Comparison of ENCODE assay signal across 24 mouse cellular contexts in genomic region chr3:88487396-88487795, GRCm38 (mm10). TPM values are rescaled to one million over a fixed set of nuclear protein-coding genes. Genes with fewer than 3 reads are reported as not detected.
DNase-seq lines count a peak whose midpoint lies in the region; ATAC-seq and TF ChIP-seq lines count a peak whose summit lies in the region.
"Had no signal": no experiment of that assay in that cellular context is flagged by ENCODE, and none has a peak within 500 bp of the region (broad histone marks: within the 10 kb centered on the region; RNA-seq: fewer than 3 reads in every experiment).

No protein-coding gene starts in this region.

- H3K9me3 ChIP-seq in lung, postnatal 0 days (ENCODE audit: low read length) = no peaks in the 10 kb centered on the region
- H3K9me3 ChIP-seq: embryonic facial prominence, embryonic 13.5 days; embryonic facial prominence, embryonic 15.5 days; forebrain, embryonic 10.5 days; forebrain, embryonic 12.5 days had no signal

- peak; percentile 87 for DNase-seq in heart, adult 11 months
- no peak for DNase-seq in heart, postnatal 36 days
- DNase-seq in lung, postnatal 0 days (ENCODE audit: low spot score) = peak; percentile 3
- no peak for DNase-seq in lung, postnatal 14 days
- DNase-seq in spleen, adult 12 weeks (ENCODE audit: low spot score) = no peak
- DNase-seq: adrenal gland, adult 2 months; adrenal gland, postnatal 10 days; adrenal gland, postnatal 25 days; B cell, adult 2 months; cerebellum, adult 11 months; cerebellum, adult 18-20 months; cerebellum, adult 8-10 months; cerebellum, adult 9-11 months; cerebellum, postnatal 14 days; cerebellum, postnatal 36 days; embryo, embryonic 11 days had no signal

- H3K36me3 ChIP-seq in lung, postnatal 0 days (ENCODE audit: insufficient read depth, low read length) = peaks cover 31% of the 10 kb centered on the region
- H3K36me3 ChIP-seq in C2C12 (ENCODE audit: control insufficient read depth, insufficient read depth) = peaks cover 83% of the 10 kb centered on the region
- H3K36me3 ChIP-seq in myocyte (ENCODE audit: control insufficient read depth, insufficient read depth) = peaks cover 54% of the 10 kb centered on the region
- H3K36me3 ChIP-seq: forebrain, embryonic 10.5 days; forebrain, embryonic 12.5 days had no signal

- 71% methylated on average over 1 of the region's 1 CpGs for WGBS in lung, postnatal 0 days

- H3K79me2 ChIP-seq in C2C12 (ENCODE audit: control insufficient read depth, insufficient read depth) (peaks cover 91% of the 10 kb centered on the region), myocyte (ENCODE audit: control insufficient read depth, insufficient read depth) (peaks cover 56% of the 10 kb centered on the region)

- H3K27me3 ChIP-seq in lung, postnatal 0 days (replicated peaks; ENCODE audit: insufficient read depth, low read length) = 0 out of 2 replicates have a peak, but pooled peaks cover 7% of the 10 kb centered on the region
- no peaks in the 10 kb centered on the region for H3K27me3 ChIP-seq in C2C12 (ENCODE audit: control insufficient read depth, insufficient read depth, insufficient read length)
- H3K27me3 ChIP-seq in myocyte (ENCODE audit: control insufficient read depth, insufficient read depth, insufficient read length) = no peaks in the 10 kb centered on the region
- H3K27me3 ChIP-seq: embryonic facial prominence, embryonic 15.5 days had no signal

- H3ac ChIP-seq in C2C12 (ENCODE audit: control insufficient read depth, insufficient read length, low read depth) = peak overlapping the region; percentile 41
- no peak overlapping the region for H3ac ChIP-seq in myocyte (ENCODE audit: control insufficient read depth, insufficient read length)

- H3K79me3 ChIP-seq in C2C12 (ENCODE audit: low read depth) = peaks cover 48% of the 10 kb centered on the region

- no peak overlapping the region for H3K4me3 ChIP-seq in lung, postnatal 0 days (ENCODE audit: low read depth, low read length)
- H3K4me3 ChIP-seq in C2C12 (ENCODE audit: insufficient read depth, poor library complexity, severe bottlenecking) = no peak overlapping the region
- H3K4me3 ChIP-seq in myocyte = no peak overlapping the region
- H3K4me3 ChIP-seq: embryonic facial prominence, embryonic 13.5 days; embryonic facial prominence, embryonic 15.5 days; erythroblast, embryonic 14.5 days; forebrain, embryonic 10.5 days; forebrain, embryonic 12.5 days had no signal

- H3K4me1 ChIP-seq in lung, postnatal 0 days (ENCODE audit: insufficient read depth, low read depth, low read length) = peaks cover 19% of the 10 kb centered on the region; the same call in 1 of the 2 replicates

- H3K9ac ChIP-seq in lung, postnatal 0 days (replicated peaks; ENCODE audit: low read depth) = no peak overlapping the region
- H3K9ac ChIP-seq: embryonic facial prominence, embryonic 15.5 days; forebrain, embryonic 12.5 days had no signal

- no peak overlapping the region for H3K27ac ChIP-seq in lung, postnatal 0 days (ENCODE audit: low read length)
- H3K27ac ChIP-seq: forebrain, embryonic 10.5 days; forebrain, embryonic 12.5 days had no signal

- ATAC-seq in lung, postnatal 0 days = no peak
- ATAC-seq: forebrain, embryonic 14.5 days had no signal

- TF ChIP-seq EP300 in lung, postnatal 0 days (IDR thresholded peaks at IDR 0.05) = no peak

- peak; percentile 36 for TF ChIP-seq POLR2A in myocyte (IDR thresholded peaks at IDR 0.05; ENCODE audit: insufficient read length, low read depth)

- no peak overlapping the region for H3K4me2 ChIP-seq in lung, postnatal 0 days (replicated peaks; ENCODE audit: low read depth, low read length)
- H3K4me2 ChIP-seq in myocyte (ENCODE audit: low read depth) = no peak overlapping the region
- H3K4me2 ChIP-seq: embryonic facial prominence, embryonic 13.5 days; embryonic facial prominence, embryonic 15.5 days; forebrain, embryonic 12.5 days had no signal

- intact Hi-C loops in heart, postnatal 36 days (cut with DNase I) = no loop called here

- no peak for TF ChIP-seq CTCF in lung, postnatal 0 days (IDR thresholded peaks at IDR 0.05)
- TF ChIP-seq CTCF in C2C12 (IDR thresholded peaks at IDR 0.05; ENCODE audit: control insufficient read depth, insufficient read depth, insufficient read length) = no peak

TF ChIP-seq in C2C12, 6 proteins besides CTCF, POLR2A, EP300 and RAD21:
- TF ChIP-seq MAX (IDR thresholded peaks at IDR 0.05) (no peak), MYOD1 (IDR thresholded peaks at IDR 0.05; ENCODE audit: control insufficient read depth, insufficient read length, low read depth) (no peak), USF1 (IDR thresholded peaks at IDR 0.05; ENCODE audit: low read depth) (no peak), MYOG (IDR thresholded peaks at IDR 0.05; ENCODE audit: control insufficient read depth, extremely low read depth, insufficient read length) (no peak), FOSL1 (IDR thresholded peaks at IDR 0.05; ENCODE audit: insufficient read depth, low read length, poor library complexity, severe bottlenecking) (no peak), CEBPB (IDR thresholded peaks at IDR 0.05; ENCODE audit: low read depth) (no peak)

TF ChIP-seq in myocyte, 11 proteins besides CTCF, POLR2A, EP300 and RAD21:
- TF ChIP-seq TCF3 (IDR thresholded peaks at IDR 0.05; ENCODE audit: insufficient read length, low read depth) (no peak), POLR2AphosphoS2 (IDR thresholded peaks at IDR 0.05; ENCODE audit: insufficient read length, low read depth) (peak; percentile 35), REST (IDR thresholded peaks at IDR 0.05; ENCODE audit: insufficient read depth, insufficient read length) (no peak), SRF (IDR thresholded peaks at IDR 0.05; ENCODE audit: control insufficient read depth, insufficient read length, low read depth) (no peak), E2F4 (IDR thresholded peaks at IDR 0.05; ENCODE audit: insufficient read depth) (no peak), TCF12 (IDR thresholded peaks at IDR 0.05; ENCODE audit: insufficient read depth, poor library complexity, severe bottlenecking) (no peak)

RNA-seq across cellular contexts. Expression of gene Lmna, which starts 22.4 kb away (rescaled TPM):
- 100 to 1,000 TPM; 121 to 130 TPM for total RNA-seq in heart, postnatal 36 days (2021)
- 185 and 216 TPM in 2 replicates for polyA plus RNA-seq in lung, postnatal 0 days (2015; fragmentation: Nextera tagmentation; extraction: Ambion mirVana)
- polyA plus RNA-seq in C2C12 (2012; fragmentation: generic; extraction: Trizol) (1,441 TPM), myocyte (2012; fragmentation: generic; extraction: Trizol) (954 TPM)

RNA-seq across cellular contexts. Expression of gene Sema4a, which starts 26.4 kb away (rescaled TPM):
- total RNA-seq in heart, postnatal 36 days (2021) = 1 to 10 TPM; 3.1 to 3.6 TPM
- polyA plus RNA-seq in lung, postnatal 0 days (2015; fragmentation: Nextera tagmentation; extraction: Ambion mirVana) = 9.0 and 9.2 TPM in 2 replicates
- polyA plus RNA-seq in C2C12 (2012; fragmentation: generic; extraction: Trizol) (0.69 TPM), myocyte (2012; fragmentation: generic; extraction: Trizol) (0.35 TPM)

RNA-seq across cellular contexts. Expression of gene Mex3a, which starts 44.8 kb away (rescaled TPM):
- under 1 TPM; 0.22 to 0.58 TPM for total RNA-seq in heart, postnatal 36 days (2021)
- 2.6 and 3.4 TPM in 2 replicates for polyA plus RNA-seq in lung, postnatal 0 days (2015; fragmentation: Nextera tagmentation; extraction: Ambion mirVana)
- polyA plus RNA-seq in C2C12 (2012; fragmentation: generic; extraction: Trizol) (14.9 TPM), myocyte (2012; fragmentation: generic; extraction: Trizol) (8.1 TPM)

Comparison
In these comparisons a context has a peak if more than half of its experiments do, and no peak if none do; other contexts are left out.
1. DNase-seq: peak in heart, adult 11 months (single experiment) and lung, postnatal 0 days (single experiment); none in heart, postnatal 36 days (0 of 2), lung, postnatal 14 days (single experiment) and spleen, adult 12 weeks (single experiment).